Mouse (Mus musculus): ENCODE results near the gene Ptch1. TPM values are rescaled to one million over a fixed set of nuclear protein-coding genes. Genes with fewer than 3 reads are reported as not detected.

Ptch1 gene
- total RNA-seq, 2 experiments from 2014 or later = 8.0 to 13.0 TPM

- Histone ChIP-seq H3K27ac (peak overlapping the region; percentile 49), H3K4me3 (peak overlapping the region; percentile 30)
- intact Hi-C loops (cut with DNase I) = no loop called here
- no peak for DNase-seq
- TF ChIP-seq CTCF (IDR thresholded peaks at IDR 0.05) = no peak
Measured at GRCm38 (mm10) chr13:63544967-63545253, 28.5 kb downstream of the Ptch1 start.

GRCm38 (mm10) chr13:63544119-63544966 is 29.1 kb downstream of the Ptch1 start:
- no peak overlapping the region for H3K27ac ChIP-seq
- peak overlapping the region; percentile 30; the same call in 1 of the 2 replicates for H3K4me3 ChIP-seq
- TF ChIP-seq CTCF (IDR thresholded peaks at IDR 0.05) = no peak
- intact Hi-C loops (cut with DNase I) = no loop called here
- no peak for DNase-seq

GRCm38 (mm10) chr13:63543459-63543858 is 29.9 kb downstream of the Ptch1 start:
- no peak for DNase-seq
- Histone ChIP-seq H3K27ac (no peak overlapping the region), H3K4me3 (no peak overlapping the region)
- intact Hi-C loops (cut with DNase I) = no loop called here
- TF ChIP-seq CTCF (IDR thresholded peaks at IDR 0.05) = no peak

- H3K27ac ChIP-seq = no peak overlapping the region
- TF ChIP-seq CTCF (IDR thresholded peaks at IDR 0.05) = no peak
- DNase-seq = no peak
- intact Hi-C loops (cut with DNase I) = no loop called here
- H3K4me3 ChIP-seq = no peak overlapping the region
Measured at GRCm38 (mm10) chr13:63542796-63543384, 30.5 kb downstream of the Ptch1 start.

- no peak for TF ChIP-seq CTCF (IDR thresholded peaks at IDR 0.05)
- Histone ChIP-seq H3K4me3 (no peak overlapping the region), H3K27ac (no peak overlapping the region)
- intact Hi-C loops (cut with DNase I) = no loop called here
- no peak for DNase-seq
Measured at GRCm38 (mm10) chr13:63541510-63541909, 31.9 kb downstream of the Ptch1 start.

- Histone ChIP-seq H3K4me3 (no peak overlapping the region), H3K27ac (no peak overlapping the region)
- TF ChIP-seq CTCF (IDR thresholded peaks at IDR 0.05) = no peak
- intact Hi-C loops (cut with DNase I) = no loop called here
- DNase-seq = no peak
Measured at GRCm38 (mm10) chr13:63540584-63540983, 32.8 kb downstream of the Ptch1 start.

GRCm38 (mm10) chr13:63534981-63535380 is 38.4 kb downstream of the Ptch1 start:
- Histone ChIP-seq H3K27ac (no peak overlapping the region), H3K4me3 (no peak overlapping the region)
- TF ChIP-seq CTCF (IDR thresholded peaks at IDR 0.05) = no peak
- no peak for DNase-seq
- intact Hi-C loops (cut with DNase I) = no loop called here

GRCm38 (mm10) chr13:63530857-63531256 is 42.5 kb downstream of the Ptch1 start:
- Histone ChIP-seq H3K27ac (no peak overlapping the region), H3K4me3 (no peak overlapping the region)
- DNase-seq = no peak
- no peak for TF ChIP-seq CTCF (IDR thresholded peaks at IDR 0.05)
- intact Hi-C loops (cut with DNase I) = no loop called here

GRCm38 (mm10) chr13:63530371-63530764 is 43.0 kb downstream of the Ptch1 start:
- DNase-seq = no peak
- no peak for TF ChIP-seq CTCF (IDR thresholded peaks at IDR 0.05)
- intact Hi-C loops (cut with DNase I) = no loop called here

GRCm38 (mm10) chr13:63529602-63530370 is 43.6 kb downstream of the Ptch1 start:
- DNase-seq = no peak
- no peak for TF ChIP-seq CTCF (IDR thresholded peaks at IDR 0.05)
- Histone ChIP-seq H3K4me3 (no peak overlapping the region), H3K27ac (no peak overlapping the region)
- intact Hi-C loops (cut with DNase I) = no loop called here

More at GRCm38 (mm10) chr13:63530371-63530764, 43.0 kb downstream of the Ptch1 start:
- H3K4me3 ChIP-seq = no peak overlapping the region
- H3K27ac ChIP-seq = no peak overlapping the region

- TF ChIP-seq CTCF (IDR thresholded peaks at IDR 0.05) = no peak
- H3K27ac ChIP-seq = no peak overlapping the region
- H3K4me3 ChIP-seq = no peak overlapping the region
- intact Hi-C loops (cut with DNase I) = no loop called here
- DNase-seq = no peak
Measured at GRCm38 (mm10) chr13:63528852-63529251, 44.5 kb downstream of the Ptch1 start.

GRCm38 (mm10) chr13:63528164-63528675 is 45.2 kb downstream of the Ptch1 start:
- no peak for TF ChIP-seq CTCF (IDR thresholded peaks at IDR 0.05)
- DNase-seq = no peak
- Histone ChIP-seq H3K27ac (no peak overlapping the region), H3K4me3 (no peak overlapping the region)
- intact Hi-C loops (cut with DNase I) = no loop called here

All from gastrocnemius, adult 2 months (tissue).